Mouse (Mus musculus): ENCODE measurements at regions not wholly inside any gene's neighbourhood (a gene's known extent, or its start where the extent isn't known, plus 50 kb on each side); places are given as distances from the start of the nearest gene placed in this dataset.

DNA sequence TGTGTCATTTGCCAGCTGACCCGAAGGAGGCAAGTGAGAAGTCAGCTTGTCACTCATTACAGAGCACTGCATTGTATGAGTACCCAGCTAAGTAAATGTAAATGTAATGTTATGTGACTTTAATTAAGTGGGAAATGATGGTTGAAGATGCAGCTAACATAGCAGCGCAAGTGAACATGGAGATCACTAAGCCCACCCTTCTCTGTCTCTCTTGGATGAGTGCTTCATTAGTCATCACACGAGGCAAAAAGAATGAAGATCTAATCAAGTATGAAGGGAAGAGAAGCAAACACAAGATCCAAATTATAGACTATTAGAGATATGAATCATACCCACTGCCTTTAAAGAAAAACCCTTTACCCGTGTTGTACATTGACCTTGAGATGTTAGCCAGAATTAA, 61.8 kb upstream of the Cldn18 start:
- TF ChIP-seq POLR2A (IDR thresholded peaks at IDR 0.05; ENCODE audit: insufficient read length, low read depth) (no peak), E2F4 (IDR thresholded peaks at IDR 0.05; ENCODE audit: insufficient read depth) (no peak), USF1 (IDR thresholded peaks at IDR 0.05; ENCODE audit: low read depth) (no peak), MYOG (IDR thresholded peaks at IDR 0.05; ENCODE audit: control insufficient read depth in 1 of 3, insufficient read depth in 1 of 3, insufficient read length in 2 of 3, low read depth in 2 of 3) (no peak), POLR2AphosphoS2 (IDR thresholded peaks at IDR 0.05; ENCODE audit: insufficient read length, low read depth) (no peak), MAX (IDR thresholded peaks at IDR 0.05; ENCODE audit: low read depth) (no peak), REST (IDR thresholded peaks at IDR 0.05; ENCODE audit: insufficient read depth, insufficient read length) (no peak), SRF (IDR thresholded peaks at IDR 0.05; ENCODE audit: control insufficient read depth, insufficient read length, low read depth) (no peak)

Measured in myocyte (in vitro differentiated cells).